Mouse (Mus musculus): Measurements from ENCODE around the gene Lypd6b.

DNA sequence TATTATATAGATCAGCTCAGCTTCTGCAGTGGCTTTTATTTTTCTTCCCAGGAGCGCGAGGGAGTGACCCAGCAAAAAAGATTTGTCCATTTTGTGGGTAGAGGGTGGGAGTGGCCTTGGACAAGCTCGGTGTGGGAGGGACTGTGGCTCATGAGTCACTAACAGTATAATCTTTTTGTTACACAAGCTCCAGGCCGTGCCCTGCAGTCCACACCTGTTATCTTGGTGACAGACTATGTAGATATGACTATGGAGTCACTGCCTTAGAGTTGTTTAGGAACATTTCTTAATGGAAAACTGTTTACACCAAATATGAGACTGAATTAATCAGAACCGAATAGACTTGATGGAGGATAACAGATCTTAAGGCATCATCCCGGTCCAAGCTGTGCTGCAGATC is 26.5 kb downstream of the Lypd6b start:
- no peak for TF ChIP-seq CTCF (IDR thresholded peaks at IDR 0.05; ENCODE audit: low read depth)
- no peak for TF ChIP-seq EP300 (IDR thresholded peaks at IDR 0.05; ENCODE audit: low read depth)

Data from heart, postnatal 0 days (tissue).